Mouse (Mus musculus) 3T3-L1 (cell line): ENCODE results near the gene Zdbf2.
"Not testable (repeated sequence)": the region's sequence is repeated elsewhere in the genome, so short reads cannot be mapped to it uniquely, and the experiment has no call there.

ENCODE experiments used
- DNase-seq: peaks from one replicate; pipeline ENCODE4 v3.0.0-alpha.2; 2015; ENCODE audit warnings: low read depth, low spot score

Zdbf2 gene

DNA sequence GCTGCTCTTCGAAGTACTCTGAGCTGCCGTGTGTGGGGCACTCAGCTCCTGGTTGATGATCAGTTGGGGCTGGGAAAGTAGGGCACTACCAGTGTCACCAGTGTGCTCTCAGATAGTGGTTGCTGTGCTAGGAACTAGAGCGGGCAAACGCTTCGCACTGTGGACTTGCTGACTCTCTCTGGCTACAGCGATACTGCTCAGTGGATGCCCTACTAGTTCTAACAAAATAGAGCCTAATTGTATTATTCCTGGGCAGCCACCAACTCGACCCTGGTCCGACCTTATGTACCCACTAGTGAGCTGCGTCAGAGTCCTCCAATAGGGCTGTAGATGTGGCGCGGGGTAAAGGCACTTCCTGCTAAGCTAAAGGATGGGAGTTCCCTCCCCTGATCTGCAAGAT is 9.4 kb upstream of the Zdbf2 start:
- no peak for DNase-seq

DNA sequence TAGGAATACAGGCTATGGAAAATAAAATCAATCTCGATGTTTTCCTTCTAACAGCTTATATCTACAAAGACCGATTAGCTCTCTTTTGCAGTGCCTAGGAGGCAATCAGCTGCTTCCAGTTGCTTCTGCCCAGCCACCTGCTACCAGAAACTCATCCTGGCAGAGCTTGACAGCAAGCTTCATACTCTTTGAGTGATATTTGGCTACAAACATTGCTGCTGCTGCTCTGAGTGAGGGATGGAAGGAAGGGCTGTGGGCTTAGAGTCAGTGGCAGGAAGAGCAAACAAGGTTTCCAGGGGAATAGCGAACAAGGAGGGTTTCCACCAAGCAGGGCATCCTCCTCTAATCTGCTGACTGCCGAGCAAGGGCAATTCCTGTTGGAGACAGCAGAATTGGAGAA is 7.6 kb upstream of the Zdbf2 start:
- DNase-seq: no peak

DNA sequence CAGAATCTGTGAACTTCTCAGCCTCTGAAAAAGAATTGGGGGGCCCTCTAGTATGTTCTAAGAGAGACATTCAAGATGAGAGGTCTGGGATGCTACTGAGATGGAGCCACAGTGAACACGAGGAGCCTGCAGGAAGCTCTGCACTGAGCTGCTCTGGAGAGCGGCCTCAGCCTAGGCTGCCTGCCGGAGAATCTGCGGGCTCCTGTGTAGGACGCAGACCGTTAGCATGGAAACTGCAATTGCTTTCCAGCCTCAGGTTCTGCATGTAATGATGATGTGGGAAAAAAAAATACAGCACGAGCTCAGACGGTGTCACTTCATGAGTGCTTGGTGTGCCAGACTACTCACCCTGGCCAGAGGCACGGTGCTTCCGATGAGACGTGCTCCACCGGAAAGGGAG is 6.9 kb upstream of the Zdbf2 start:
- no peak for DNase-seq

DNA sequence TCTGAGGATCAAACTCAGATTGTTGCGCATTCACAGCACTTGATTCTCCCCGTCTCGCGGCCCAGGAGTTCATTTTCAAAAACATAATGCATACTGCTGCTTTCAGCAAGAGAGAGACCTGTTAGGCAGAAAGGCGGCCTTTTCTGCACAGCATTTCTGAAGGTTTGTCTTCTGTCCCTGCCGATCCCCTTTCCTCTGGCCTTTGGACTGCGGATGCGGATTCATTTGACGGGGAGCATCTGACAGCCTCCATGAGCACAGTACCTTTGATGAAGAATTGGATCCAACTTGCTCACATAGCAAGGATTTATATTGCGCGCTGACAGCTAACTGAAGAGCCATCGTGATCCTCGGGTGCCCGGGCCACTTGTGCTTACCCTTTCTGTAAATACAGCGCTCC is 6.3 kb upstream of the Zdbf2 start:
- no peak for DNase-seq

DNA sequence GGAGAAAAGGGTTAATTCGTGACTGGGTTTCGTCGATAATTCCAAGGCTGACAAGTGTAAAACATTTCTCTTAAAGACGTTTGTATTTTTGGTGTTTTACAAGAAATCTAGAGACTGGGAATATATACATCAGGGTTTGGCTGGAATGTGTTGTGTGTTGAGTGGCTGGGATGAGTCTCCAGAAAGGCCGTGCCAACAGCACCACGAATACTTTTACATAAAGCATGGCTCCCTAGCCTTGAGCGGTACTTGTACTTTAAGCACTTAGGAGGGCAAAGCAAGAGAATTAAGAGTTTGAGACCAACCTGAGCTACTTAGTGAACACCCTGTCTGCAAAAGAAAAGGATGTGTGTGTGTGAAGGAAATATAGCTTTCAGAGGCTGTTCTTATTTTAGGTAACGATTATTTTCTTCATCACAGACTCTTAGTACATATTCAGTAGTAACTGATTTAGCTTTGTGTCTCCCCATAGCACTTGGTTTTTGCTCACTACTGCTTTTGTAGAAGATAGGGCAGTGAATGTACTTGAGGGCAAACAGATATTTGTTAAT is 865 bp upstream of the Zdbf2 start:
- DNase-seq: no peak

DNA sequence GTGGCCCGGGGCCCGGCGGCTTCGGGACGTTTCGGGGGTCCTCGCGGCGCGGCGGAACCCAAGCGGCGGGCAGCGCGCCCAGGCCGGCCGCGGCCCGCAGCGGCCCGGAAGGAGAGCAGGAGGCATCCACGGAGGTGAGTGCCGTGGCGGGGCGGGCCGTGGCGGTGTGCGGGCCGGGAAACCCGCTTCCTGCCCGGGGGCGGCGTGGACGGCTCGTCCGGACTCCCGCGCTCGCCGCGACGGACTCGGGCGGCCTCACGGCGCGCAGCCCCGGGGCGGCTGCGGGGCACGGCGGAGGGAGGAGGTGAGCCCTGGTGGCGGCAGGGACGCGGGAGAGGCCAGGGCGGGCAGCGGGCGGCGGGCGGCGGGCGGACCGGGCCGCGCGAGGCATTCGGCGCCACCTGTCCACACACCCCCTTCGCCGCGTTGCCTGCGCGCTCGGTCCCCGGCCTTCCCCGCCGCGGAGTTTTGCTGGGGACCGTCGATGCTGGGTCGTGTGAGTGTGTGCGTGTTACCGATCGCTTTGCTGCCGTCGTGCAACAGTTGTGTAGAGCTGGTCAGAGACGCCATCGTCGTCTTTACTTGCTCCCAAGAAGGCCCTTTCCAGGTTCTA is 380 bp downstream of the Zdbf2 start:
- DNase-seq: no peak

DNA sequence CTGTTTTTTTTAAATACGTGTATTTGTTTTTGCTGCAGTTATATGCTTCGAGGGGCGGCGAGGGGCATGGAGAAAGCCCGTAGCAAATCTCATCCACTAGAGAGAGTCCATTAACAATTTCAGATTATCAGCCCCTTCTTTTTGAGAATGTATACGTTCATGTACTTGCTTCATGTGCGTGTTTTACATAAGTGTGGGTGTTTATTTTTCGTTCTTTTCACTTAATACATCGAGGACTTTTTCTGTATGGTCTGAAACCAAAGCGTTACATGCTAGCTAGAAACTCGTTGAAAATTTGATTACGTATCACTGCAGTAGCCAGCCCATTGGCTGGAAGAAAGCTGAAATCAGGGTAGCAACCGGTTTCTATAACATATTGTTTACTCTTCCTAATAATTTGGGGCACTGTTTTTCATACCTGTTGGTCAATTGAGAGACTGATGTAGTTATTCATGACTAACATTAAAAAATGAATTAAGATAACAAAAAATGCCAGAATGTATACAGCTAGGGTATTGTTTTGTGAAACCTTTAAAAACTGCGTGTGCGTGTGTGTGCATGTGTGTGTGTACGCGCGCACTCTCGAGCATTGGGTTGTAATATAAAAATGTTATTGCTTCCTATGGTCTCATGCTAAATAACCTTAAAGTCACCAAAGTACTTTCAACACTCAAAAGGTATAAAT is 1.1 kb downstream of the Zdbf2 start:
- DNase-seq: no peak

DNA sequence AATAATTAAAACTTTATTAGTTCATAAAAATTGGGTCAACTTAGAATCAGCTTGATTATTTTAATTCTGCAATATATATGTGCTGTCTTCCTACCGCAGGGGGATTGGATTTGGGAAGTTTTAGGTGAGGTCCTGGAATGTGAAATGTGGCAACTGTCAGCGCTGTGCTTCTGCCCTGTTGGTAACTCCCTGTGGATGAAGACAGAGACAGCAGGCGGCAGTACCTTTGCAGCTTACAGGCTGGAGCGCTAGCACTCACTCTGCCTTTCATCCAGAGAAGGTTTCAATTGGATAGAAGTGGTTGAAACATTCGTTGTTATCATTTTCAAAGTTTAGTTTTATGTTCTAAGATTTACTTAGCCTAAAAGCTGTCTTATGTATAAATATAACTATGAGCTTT is 5.0 kb downstream of the Zdbf2 start:
- DNase-seq: no peak

DNA sequence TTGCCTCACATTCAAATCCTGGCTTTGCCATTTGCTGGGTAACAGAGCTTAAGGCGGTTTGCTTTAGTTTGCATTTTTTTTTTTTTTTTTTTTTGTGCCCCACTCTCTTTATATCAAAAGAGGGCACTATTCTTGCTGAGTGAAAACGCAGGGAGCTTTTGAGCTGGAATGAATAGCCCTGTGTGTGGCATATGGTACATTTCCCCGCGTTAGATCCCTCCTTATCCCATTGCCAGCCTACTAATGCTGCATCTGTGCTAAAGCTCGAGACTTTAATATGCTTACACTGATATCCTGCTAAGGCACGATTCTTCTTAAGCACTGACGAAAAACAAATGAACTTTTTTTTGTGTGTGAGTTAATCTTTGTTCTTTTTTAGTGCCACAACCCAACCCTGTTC is 20.9 kb downstream of the Zdbf2 start:
- DNase-seq: no peak

DNA sequence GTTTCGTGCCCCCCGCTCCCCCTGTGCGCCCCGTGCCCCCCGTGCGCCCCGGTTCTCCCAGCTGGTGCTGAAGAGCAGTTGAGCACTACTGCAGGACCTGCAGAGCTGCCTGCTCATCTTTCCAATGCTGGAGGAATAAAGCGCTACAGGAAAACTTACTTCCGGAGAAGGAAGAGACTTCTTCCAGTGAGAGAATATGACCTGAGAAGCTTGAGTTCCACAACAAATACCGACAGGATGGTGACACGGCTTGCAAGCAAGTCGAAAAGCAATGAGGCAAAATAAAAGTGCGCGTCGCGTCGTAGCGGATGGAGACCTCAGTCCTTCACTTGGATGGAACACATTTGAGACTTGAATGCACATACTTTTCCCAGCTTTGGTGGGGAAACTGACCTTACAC is 36.6 kb downstream of the Zdbf2 start:
- no peak for DNase-seq

DNA sequence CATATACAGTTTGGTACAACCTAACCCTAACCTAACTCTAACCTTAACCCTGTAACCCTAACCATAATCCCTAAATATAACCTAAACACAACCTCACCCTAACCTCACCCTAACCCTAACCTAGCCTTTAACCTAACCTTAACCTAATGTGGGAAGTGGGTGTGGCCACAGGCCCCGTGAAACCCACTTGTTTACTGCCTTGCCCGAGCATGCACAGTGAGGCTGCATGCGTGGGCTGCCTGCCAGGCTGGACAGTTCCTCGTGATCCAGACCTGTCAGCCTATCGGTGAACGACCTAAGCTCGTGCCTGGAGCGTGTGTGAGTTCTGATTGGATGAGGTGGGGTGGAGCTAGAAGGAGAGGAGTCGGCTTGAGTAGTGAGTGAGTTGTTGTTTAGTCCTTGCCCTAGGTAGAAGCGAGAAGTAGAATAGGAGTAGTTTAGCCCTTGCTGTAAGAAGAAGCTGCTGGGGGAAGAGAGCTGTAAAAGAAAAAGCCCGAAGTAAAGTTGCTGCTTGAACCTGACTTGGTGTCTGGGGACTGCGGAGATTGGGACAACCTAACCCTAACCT is 50.6 kb downstream of the Zdbf2 start:
- not testable (repeated sequence) for DNase-seq
